Mouse (Mus musculus) spleen, postnatal 14 days (tissue): Measurements from ENCODE around the gene Ssx2ip.
A peak's percentile ranks its signal among the peaks of the same experiment; 100 is the strongest.

ENCODE experiments used
- DNase-seq, 2 experiments: peaks; one replicate each; pipeline ENCODE4 v3.0.0; 2021 to 2022; ENCODE audit warnings: low spot score in 2 of 2

The Ssx2ip gene

GRCm38 (mm10) chr3:146404311-146405201 is at the start of gene Ssx2ip:
Gene Ssx2ip (plus strand): TSS chr3:146404642.
- DNase-seq = peak; percentile 96 to 98

GRCm38 (mm10) chr3:146355146-146355545 is 49.3 kb upstream of the Ssx2ip start:
- no peak for DNase-seq

GRCm38 (mm10) chr3:146365471-146365870 is 39.0 kb upstream of the Ssx2ip start:
- DNase-seq = no peak

- no peak for DNase-seq
Measured at GRCm38 (mm10) chr3:146367058-146367457, 37.4 kb upstream of the Ssx2ip start.

GRCm38 (mm10) chr3:146370553-146371095 is 33.8 kb upstream of the Ssx2ip start:
- no peak for DNase-seq

- DNase-seq = no peak
Measured at GRCm38 (mm10) chr3:146371201-146371600, 33.2 kb upstream of the Ssx2ip start.

- no peak for DNase-seq
Measured at GRCm38 (mm10) chr3:146374596-146375175, 29.8 kb upstream of the Ssx2ip start.

GRCm38 (mm10) chr3:146375224-146375657 is 29.2 kb upstream of the Ssx2ip start:
- DNase-seq = no peak

- no peak for DNase-seq
Measured at GRCm38 (mm10) chr3:146376337-146377130, 27.9 kb upstream of the Ssx2ip start.

GRCm38 (mm10) chr3:146377216-146377615 is 27.2 kb upstream of the Ssx2ip start:
- DNase-seq = no peak

- DNase-seq = no peak
Measured at GRCm38 (mm10) chr3:146378753-146379152, 25.7 kb upstream of the Ssx2ip start.

GRCm38 (mm10) chr3:146379740-146380466 is 24.5 kb upstream of the Ssx2ip start:
- no peak for DNase-seq

GRCm38 (mm10) chr3:146380874-146381273 is 23.6 kb upstream of the Ssx2ip start:
- no peak for DNase-seq

GRCm38 (mm10) chr3:146381471-146381870 is 23.0 kb upstream of the Ssx2ip start:
- no peak for DNase-seq

- no peak for DNase-seq
Measured at GRCm38 (mm10) chr3:146386800-146387199, 17.6 kb upstream of the Ssx2ip start.

GRCm38 (mm10) chr3:146392656-146393321 is 11.7 kb upstream of the Ssx2ip start:
- no peak for DNase-seq

GRCm38 (mm10) chr3:146393641-146394100 is 10.8 kb upstream of the Ssx2ip start:
- DNase-seq = no peak

GRCm38 (mm10) chr3:146396256-146396655 is 8.2 kb upstream of the Ssx2ip start:
- no peak for DNase-seq

GRCm38 (mm10) chr3:146396934-146397333 is 7.5 kb upstream of the Ssx2ip start:
- DNase-seq = no peak

- DNase-seq = no peak
Measured at GRCm38 (mm10) chr3:146397847-146398246, 6.6 kb upstream of the Ssx2ip start.

- no peak for DNase-seq
Measured at GRCm38 (mm10) chr3:146399203-146399602, 5.2 kb upstream of the Ssx2ip start.
